Mouse (Mus musculus) ovary, postnatal 36 days (tissue): ENCODE measurements at regions not wholly inside any gene's neighbourhood (a gene's known extent, or its start where the extent isn't known, plus 50 kb on each side); places are given as distances from the start of the nearest gene placed in this dataset.
"Not testable (repeated sequence)": the region's sequence is repeated elsewhere in the genome, so short reads cannot be mapped to it uniquely, and the experiment has no call there.

Experiments
- DNase-seq: peaks from one replicate; pipeline ENCODE4 v3.0.0; 2022; ENCODE audit warnings: low spot score, mixed read lengths

DNA sequence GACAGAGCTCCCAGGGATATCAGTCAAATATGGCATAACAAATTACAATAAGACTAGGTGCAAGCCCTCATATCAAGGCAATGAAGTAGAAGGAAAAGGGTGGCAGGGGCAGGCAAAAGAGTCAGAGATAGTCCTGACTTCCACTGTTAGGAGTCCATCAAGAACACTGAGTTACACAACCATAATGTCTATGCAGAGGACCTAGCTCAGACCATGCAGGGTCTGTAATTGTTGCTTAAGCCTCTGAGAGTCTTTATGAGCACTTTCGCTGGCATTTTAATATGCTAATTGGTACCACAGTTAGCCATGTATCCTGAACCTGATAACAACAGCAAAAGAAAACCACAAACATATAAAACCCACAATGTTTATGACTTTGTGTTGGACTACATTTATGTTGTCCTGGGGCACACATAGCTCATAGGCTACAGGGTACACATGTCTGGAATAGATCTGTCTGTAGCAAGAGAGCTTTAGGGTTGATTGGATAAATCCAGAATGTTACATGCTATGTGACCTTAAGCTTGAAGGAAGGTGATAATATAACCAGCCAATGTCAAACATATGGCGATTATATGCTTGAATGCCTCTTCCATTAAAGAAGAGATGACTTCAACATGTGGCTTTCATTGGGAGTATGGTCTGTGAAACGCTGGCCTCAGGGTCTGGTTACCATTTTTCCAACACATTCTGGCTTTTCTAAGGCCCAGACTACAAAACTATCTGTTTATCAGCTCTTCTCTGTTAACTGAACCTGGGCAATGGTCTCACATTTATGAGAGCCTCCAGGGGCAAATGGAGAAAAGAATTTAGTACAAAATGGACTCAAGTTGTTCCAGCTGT, 836.6 kb downstream of the Gm9195 start:
- no peak for DNase-seq

DNA sequence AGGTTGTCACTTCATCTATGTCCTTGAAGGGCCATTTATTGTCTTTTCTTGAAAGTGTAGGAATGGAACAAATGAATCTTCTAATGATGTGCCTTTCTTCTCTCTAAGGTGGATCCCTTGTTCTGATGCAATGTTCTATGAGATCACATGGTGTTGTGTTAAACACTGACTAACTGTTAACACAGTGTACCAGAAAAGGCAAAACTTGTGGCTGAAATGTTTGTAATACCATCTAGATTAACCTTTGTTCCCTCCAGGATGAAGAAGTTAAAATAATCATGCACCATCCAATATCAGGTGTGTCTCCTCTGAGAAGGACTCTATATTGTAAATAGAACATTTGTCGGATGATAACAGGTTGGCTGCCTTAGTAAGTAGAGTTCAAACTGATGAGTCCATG, 849.1 kb downstream of the Gm9195 start:
- DNase-seq: no peak

DNA sequence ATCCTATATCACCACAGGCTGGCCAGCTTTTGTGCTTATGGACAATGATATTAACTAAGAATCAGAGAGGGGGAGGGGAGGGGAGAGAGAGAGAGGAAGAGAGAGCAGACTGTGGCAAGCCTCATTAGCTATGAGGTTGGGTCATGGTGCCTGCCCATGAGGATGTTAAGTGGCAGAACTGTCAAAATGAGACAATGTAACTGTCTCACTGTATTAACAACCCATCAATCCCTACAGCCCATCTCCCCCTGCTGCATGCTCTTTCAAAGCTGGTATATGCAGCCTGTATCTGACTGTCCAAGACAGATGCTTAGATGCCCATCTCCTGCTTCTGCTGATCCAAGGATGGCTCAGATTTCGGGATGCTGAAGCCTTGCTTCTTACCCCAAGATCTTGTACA, 852.6 kb downstream of the Gm9195 start:
- DNase-seq: no peak

DNA sequence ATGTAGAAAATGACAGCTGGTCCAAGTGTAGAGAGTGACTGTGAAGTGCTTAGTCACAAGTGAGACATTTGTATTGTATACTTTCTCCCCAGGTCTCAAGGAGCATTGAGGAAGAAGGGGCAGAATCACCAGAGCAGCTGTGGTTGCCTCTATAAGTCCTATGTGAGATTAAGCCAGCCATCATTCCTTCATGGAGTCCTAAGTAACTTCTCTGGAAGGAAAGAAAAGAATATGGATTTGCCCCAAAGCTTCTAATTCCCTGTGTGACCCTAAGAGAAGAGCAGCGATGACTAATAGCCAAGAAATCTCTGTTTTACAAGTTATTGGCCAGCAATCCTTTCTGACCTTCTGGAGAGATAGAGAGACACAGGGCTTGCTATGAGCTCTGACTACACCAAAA, 856.5 kb downstream of the Gm9195 start:
- no peak for DNase-seq

DNA sequence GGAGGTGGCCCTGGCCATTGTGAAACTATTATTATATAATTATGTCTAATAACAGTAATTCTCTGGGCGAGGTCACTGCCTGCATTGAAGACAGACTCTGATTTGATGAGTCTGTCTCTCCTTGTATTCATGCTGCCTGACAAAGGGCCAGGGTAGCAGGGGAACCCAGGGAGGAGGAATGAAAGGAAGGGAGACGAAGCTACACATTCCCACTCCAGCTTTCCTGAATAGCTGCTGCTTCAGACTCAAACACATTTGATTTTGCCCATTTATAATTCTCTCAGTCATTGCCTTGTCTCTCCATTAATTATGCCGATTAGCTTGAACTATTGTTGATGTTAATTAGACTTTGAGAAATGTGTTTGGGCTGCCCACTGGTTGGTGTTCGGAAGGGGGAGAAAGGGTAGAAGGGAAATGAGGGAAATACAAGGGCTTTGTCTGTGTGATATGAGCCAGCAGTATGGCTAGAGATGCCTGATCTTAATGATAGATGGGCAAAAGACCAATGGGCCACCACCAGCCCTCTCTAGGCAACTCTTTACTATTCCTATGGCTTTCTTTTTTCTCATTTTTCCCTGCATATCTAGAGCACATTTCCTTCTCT, 881.8 kb downstream of the Gm9195 start:
- DNase-seq: no peak

DNA sequence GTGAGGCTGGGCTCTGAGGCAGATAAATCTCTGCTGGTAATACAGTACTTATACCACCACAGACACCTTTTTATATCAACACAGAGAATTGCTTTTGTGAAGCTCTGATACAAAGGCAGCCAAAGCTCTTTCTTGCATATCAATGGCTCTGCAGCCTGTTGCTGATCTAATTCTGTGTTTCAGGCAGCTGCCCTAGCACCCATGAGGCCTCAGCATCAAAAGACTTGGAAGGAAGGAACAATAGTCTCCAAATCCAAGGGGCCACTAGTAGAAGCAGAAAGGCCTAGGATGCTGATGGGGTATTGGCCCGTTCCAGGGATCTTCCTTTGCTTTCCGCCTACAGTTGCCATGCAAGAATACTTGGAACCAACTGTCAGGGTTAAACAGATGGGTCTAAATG, 887.9 kb downstream of the Gm9195 start:
- no peak for DNase-seq

DNA sequence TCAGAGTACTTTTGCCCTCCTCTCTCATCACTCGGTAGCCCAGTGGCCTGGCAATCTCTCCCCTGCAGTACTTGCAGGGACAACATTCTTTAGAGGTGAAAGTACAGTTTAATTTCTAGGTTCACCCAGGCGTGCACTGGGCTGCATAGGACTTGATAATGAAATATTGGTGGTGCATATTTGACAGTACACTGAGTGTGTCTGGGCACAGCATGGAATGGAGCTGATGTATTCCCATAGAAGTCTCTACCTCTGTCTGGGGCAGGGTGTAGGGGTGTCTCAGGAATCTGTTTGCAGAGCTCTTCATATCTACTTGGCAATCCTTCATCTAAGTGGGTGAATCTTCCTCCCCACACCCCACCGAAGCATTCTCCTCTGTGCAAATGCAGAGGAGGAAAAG, 893.8 kb downstream of the Gm9195 start:
- DNase-seq: no peak

DNA sequence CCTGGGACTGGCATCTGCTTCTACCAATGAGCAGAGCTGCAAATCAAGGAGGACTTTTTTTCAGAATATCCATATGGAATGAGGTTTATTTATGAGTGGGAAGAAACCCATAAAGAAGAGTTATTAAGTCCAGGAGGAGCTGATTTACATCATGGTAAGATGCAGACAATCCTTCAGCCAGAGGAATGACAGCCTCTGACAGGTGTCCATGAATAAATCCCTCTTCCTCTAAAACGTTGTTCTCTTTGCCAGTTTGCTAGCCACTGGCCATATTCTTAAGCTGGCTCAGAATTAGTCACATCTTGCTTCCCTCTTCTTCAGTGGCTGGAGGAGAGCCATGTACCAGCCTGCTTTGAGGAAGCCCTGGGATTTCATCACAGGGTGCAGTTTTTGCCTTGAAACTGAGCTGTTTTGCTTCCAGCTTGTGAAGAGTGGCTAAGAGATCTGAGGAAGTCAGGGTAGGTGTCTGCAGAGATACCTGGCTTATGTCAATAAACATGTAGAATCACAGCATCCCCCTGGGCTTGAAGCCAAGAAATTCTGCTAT, 902.9 kb downstream of the Gm9195 start:
- no peak for DNase-seq

DNA sequence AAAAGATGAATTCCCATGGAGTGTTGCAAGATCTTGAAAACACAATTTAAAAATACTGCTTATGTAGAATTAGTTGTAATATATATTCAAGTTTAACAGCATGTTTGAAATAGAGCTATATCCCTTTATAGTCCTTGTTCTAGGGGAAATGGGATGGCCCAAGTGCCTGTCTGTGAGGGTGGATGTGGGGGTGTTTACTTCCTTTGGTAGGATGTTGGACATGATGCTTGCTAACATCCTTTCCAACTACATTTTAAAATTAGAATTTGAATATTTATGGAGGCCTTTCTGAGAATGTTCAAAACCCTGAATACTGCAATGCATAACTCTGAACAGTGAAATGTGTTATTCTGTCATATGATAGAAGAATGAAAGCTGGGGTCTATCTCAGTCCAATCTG, 903.6 kb downstream of the Gm9195 start:
- DNase-seq: no peak

DNA sequence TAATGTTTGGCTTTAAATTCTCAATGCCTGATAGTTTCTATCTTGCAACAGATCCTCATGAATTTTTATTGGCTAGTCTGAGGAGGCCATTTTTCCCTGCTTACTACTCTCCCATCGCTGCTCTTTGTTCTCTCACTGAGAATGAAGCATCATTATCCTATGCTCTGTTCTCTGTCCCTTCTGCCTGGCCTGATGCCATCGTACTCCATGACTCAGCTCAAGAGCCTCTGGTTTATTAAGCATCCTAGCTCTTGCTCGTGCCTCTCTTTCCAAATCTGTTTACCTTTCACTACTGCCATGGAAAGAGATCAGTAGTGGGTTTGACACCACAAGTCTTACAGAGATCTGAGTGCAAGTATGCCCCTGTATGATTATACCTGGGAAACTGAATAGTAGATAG, 926.8 kb downstream of the Gm9195 start:
- no peak for DNase-seq

DNA sequence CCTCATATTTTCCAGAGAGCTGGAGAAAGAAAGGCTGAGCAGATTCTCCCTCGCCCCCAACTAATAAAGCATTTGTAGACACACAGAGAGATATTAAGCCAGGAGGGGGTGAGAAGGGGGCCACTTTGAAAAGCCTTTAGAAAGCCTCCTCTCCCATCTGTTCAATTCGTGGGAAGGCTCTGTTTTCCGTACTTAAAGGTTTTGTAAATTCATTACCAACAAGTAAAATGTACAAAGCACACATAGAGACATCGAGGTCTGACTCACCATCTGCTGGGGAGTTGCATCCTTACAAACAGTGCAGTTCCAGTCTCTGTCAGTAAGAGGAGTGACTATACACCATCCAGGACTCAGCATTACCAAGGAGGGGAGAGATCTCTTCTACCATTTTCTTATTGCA, 929.7 kb downstream of the Gm9195 start:
- DNase-seq: no peak

DNA sequence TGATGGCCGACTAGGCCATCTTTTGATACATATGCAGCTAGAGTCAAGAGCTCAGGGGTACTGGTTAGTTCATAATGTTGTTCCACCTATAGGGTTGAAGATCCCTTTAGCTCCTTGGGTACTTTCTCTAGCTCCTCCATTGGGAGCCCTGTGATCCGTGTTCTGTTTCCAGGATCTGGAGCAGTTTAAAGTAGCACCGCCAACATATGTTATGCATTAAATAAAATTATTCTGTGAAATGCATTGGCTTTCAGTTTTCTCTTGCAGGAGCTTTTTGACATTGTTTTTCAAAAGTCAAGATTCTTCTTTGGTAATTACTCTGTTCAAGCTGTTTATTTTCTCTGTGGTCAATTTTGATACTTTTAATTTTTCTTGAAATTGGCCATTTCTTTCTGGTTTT, 937.3 kb downstream of the Gm9195 start:
- DNase-seq: not testable (repeated sequence)

DNA sequence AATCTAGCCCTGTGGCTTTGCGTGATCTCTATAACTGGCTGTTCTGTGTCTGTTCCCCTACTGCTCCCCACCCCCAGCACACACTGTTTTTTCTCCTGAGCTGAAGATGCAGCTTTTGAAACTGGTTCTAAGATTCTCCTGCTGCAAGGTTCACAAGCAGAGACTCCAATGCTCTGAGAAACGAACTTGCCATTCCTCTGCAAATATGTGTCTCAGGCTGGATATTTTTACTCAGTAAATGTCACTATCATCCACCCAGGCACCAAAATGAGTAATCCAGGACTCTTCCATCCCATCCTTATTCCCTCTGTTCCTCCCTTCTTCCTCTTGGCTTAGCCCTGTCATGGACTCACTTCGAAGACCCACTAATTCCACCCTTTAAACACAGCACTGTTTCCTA, 943.9 kb upstream of the Fam160b2 start:
- no peak for DNase-seq

DNA sequence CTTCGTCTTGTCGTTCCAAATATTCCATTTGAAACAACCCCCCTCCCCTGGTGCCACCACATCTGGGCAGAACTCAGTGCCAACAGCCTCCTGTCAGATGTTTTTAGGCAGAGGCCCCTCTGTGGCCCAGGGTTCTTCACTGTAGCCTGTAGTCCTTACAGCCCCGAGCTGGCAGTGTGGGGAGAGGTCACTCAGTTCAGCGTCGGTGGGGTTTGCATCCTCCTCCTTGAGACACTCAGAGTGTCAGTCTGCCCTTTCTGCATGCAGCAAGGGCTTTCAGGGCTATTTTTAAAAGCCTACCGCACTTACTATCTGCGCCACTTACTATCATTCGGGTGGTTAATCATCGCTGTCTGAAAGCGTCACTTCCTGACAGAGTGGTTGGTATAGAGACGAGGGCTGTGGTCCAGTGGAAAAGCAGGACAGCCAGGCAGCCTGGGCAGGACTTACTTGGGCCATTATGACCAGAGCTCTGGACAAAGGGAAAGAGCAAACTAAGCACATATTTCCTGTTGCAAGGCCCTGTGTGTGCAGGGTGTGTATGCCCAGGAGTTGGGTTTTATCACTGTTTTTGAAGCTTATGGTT, 932.5 kb upstream of the Fam160b2 start:
- no peak for DNase-seq

DNA sequence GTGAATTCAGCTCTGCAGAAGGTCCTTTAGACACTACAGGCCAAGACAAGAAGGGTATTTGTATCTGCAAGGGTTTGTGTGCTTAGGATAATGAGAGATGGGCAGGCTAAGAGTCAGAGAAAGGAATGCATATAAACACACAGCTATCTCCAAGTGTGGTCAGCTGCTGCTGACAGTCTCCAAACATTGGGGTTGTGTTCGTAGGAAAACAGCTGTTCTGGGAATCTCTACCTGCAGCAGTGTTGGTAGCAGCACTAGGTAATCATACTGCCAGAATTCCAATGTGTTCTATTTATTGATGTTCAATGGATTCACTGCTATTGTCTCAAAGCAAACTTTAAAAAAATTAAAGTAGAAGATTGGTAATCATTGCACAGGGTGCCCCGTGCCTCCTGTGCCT, 931.7 kb upstream of the Fam160b2 start:
- DNase-seq: no peak

DNA sequence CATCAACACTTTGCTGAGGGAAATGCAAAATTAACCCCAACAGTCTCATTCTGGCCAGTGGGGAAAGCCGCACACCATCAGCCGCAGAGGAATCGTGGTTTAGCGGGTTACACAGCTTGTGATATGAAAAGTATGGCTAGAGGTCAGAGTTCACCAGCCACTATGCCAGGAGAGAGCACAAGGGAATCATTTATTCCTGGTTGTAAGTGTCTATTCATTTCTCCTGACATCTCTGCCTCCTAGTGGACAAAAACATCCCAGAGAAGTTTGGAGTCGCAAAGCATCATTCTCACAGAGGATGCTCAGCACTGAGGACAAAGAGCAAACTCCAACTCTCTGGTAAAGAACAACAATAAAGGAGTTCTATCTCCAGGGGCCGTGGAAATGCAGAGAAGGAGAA, 930.8 kb upstream of the Fam160b2 start:
- DNase-seq: no peak

DNA sequence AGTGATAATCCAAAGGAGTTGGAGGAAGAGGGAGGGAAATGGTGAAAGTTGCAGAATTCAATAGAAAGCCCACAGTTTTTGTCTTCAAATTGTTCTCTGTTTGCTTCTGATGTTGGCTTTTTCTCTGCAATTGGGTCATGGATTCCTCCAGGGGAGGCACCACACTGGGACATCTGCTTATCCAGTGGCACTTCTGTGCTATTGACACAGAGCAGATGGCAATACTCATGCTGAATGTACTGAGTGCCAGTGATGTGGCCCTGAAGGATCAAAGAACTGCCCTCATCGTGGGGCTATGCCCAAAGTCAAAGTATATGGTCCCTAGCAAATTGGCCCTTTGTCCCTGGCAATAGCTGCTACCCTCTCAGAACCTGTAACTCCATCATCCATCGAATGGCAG, 918.9 kb upstream of the Fam160b2 start:
- DNase-seq: no peak

DNA sequence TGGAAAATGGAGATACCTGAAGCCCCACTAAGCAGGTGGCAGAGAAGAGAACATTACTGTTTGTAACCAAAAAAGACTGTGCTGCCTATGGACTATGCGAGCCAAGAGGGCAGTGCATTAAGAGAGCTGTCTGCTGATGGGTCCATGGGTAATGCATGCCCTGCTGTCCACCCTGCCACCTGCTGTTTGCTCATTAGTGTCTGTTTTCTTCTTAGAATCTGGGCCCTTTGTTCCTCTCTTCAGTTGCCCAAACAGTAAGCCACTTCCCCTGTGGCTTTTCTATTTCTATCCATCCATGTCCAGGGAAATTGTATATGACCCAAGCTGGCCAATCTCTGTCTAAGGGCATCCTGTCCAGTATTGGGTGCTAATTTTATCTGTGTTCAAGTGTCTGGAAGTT, 901.2 kb upstream of the Fam160b2 start:
- DNase-seq: no peak

DNA sequence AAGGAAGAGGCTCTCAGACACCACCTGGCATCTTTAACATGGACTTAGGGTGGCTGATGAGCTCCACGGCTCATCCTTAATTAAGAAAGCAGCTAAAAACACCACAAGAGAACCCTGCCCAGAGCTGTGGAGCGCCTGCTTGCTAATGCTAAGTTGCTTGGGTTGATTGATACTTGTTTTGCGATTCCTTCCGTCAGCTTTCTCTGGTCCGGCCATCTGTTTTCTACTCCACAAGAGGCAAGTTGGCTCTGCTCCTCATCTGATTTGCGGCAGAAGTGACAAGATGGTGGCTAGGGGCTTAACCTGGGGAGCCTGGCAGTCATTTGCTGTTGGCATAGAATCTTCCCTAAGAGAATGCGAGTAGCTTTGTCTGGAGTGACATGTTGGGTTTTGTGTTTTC, 891.6 kb upstream of the Fam160b2 start:
- DNase-seq: no peak

DNA sequence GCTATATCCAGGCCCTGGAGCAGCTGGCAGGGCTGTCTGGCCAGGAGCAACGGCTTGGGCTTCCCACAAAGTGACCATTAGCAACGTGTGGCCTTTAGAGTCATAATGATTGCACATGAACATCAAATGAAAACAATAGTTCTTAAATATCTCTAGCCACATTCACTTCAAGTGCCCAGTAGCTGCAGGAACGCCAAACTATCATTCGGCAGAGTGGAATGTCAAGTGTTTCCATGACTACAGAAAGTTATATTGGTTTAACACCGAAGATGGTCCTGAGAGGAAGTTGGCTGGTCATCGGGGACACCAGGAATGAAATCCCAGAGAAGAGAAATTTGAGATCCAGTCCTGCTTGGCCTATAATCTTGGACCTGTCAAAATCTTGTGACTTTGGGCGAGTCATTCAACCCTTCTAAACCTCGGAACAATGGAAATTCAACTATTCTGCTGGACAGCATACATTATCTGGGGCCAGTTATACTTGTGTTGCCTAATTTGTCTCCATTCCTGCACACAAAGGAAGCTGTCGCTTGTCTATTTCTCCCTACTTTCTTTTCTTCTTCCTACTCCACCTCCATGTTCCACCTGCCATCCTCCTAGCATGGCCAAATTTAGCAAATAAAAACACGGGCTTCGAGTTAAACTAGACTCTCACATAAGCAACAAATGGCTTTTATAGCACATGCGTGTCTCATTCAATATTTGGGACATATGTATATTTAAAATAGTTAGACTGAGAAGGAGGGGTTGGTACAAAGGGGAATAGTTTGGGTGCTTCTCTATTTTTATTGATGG, 886.7 kb upstream of the Fam160b2 start:
- no peak for DNase-seq

DNA sequence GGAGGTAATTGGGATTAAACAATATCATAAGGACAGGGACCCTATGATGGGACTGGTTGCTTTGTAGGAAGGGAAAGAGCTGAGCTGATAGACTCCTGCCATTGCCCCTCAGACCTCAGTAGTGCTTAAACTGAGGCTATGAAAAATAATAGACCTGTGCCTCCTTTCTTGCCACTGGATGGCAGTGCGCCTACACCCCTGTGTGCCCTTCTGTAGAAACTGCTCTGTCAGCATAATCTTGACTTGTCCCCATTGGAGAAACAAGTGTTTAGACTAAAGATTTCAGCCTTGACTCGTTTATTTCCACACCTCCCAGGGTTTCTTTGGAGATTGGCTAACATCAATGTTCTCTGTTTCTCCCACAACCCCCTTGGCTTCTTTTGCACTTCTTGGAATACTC, 876.0 kb upstream of the Fam160b2 start:
- no peak for DNase-seq

DNA sequence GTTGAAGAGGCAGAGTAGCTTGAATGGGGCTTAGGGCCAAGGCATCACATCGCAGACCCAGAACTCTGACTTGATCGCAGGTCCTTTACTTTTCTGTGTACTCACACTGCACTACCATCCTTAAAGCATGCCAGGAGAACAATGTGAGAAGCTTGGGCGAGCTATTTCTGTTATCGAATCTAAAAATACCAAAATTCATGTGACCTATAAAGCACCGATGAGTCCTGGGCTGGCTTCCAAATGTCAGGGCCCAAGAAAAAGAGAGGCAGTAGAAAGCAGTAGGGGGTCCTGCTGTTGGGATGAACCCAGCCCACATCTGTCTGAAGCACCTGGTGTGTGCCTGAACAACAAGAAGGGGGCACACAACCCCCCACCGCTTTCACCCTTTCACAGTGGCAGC, 874.3 kb upstream of the Fam160b2 start:
- DNase-seq: no peak

DNA sequence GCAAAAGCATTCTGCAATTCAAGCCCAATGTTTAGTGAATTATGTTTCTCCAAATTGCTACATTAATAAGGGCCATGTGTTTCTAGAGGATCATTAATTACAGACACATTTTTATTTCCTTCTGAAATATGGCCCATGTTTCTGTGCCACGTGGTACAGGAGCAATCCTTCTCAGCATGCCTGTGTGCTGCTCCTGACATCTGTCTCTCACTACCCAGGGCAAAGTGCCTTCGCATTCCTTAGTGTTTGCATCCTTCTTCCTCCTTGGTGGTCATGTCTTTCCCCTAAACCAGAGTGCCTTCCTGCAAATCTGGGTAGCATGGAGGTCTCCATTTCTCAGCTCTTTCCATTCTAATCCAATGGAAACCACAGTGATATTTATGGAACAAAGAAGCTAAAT, 832.7 kb upstream of the Fam160b2 start:
- no peak for DNase-seq
